Mouse (Mus musculus): ENCODE results near the gene Ppif.

GRCm38 (mm10) chr14:25736140-25736539, 42.2 kb downstream of the Ppif start:
- TF ChIP-seq CTCF (IDR thresholded peaks at IDR 0.05; ENCODE audit: low read depth), result no peak
- TF ChIP-seq EP300 (optimal IDR thresholded peaks at IDR 0.05), result no peak
